Mouse (Mus musculus) inflammation-experienced regulatory T-cells, adult 6 months (primary cell): ENCODE results near the gene Klra1. TPM values are rescaled to one million over a fixed set of nuclear protein-coding genes. Genes with fewer than 3 reads are reported as not detected.
"Not testable (repeated sequence)": the region's sequence is repeated elsewhere in the genome, so short reads cannot be mapped to it uniquely, and the experiment has no call there.

Experiments
- ATAC-seq: one replicate; pipeline ENCODE4 v1.8.0; 2017
- polyA plus RNA-seq, 3 experiments: library from polyadenylated mRNA; unstranded; fragments of 100-300 nt; shearing (Covaris generic); gene quantifications; one replicate each; pipeline ENCODE4 v1.2.1; 2017

Klra1 gene
- under 1 TPM in 1 of 3 experiments, not detected in 2; 0.21 TPM for polyA plus RNA-seq

DNA sequence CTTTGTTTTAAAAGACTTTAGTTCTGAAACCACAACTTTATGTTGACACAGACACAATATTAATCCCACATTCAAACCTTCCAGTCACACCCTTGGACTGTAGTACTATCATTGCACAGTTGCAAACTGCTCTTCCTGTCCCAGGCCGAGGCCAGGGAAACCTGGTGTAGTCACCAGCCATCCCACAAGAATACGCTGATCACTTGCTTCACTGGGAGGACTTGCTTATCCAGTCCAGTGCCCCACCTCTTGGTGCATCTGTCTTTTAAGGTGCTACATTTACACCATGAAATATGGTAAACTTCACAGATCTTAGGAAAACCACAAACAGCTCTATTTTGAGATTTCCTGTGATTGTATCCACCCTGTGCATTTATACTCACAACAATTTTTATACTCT is at the start of gene Klra1:
TSS of gene Klra1 (minus strand) at position 125 of the 400 bp plus-strand sequence.
- ATAC-seq = no peak

DNA sequence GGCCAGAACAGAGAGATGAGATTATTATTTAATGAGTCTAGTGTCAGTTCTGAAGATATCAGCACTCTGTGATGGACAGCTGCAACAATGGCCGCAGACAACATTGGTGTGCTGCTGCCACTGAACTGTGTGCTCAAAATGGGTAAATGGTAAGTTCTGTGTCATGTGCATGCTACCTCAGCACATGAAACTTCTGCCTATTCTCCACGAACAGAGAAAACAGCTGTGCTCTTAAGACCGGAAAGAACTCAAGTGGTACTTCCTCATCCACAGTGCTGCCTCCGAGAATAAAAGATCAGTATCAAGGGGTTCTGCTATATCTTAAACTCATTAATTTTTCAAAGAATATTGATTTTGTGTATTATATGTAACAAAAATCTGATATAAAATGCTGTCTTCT is 42.8 kb upstream of the Klra1 start:
- ATAC-seq = no peak

DNA sequence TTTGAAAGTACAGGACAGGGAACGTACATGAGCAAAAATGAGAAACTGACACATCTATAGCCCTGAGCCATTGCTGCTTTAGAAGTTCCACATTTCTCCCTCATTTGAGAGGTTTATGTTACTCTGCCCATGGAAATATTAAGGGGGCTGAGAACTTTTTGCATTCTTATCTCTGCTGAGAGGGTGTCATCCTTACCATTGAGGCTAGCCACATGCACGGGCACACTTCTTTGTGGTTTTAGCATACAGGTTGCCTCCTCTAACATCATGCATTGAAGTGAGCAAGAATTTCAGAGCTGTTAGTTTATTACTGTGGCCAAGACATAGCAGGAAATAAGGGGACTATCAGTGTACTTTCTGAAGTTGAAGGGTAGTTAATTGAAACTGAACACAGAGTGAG is 32.5 kb upstream of the Klra1 start:
- no peak for ATAC-seq

DNA sequence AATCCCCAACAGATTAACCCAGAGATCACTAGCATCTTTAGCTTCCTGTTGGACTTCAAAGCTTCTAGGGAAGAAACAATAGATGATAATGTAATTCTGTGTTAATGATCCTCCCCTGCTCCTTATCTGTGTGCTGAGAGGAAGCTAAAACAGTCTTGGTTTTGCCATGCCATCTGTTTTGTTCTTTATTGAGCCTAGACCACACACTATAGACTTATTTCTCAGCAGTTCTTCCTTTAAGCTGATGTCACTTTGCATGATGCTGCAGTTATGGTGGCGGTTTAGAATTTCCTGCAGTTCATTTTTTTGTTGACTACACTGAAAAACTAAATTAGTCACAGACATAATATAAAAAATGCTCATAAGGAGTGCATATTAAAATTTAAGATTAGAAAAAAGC is 18.2 kb upstream of the Klra1 start:
- no peak for ATAC-seq

- no peak for ATAC-seq
Observed at GRCm38 (mm10) chr6:130385803-130386202, 871 bp downstream of the Klra1 start.

GRCm38 (mm10) chr6:130382375-130382774 is 4.3 kb downstream of the Klra1 start:
- ATAC-seq = no peak

GRCm38 (mm10) chr6:130345381-130345780 is 41.3 kb downstream of the Klra1 start:
- not testable (repeated sequence) for ATAC-seq

GRCm38 (mm10) chr6:130341973-130342372 is 44.7 kb downstream of the Klra1 start:
- not testable (repeated sequence) for ATAC-seq

DNA sequence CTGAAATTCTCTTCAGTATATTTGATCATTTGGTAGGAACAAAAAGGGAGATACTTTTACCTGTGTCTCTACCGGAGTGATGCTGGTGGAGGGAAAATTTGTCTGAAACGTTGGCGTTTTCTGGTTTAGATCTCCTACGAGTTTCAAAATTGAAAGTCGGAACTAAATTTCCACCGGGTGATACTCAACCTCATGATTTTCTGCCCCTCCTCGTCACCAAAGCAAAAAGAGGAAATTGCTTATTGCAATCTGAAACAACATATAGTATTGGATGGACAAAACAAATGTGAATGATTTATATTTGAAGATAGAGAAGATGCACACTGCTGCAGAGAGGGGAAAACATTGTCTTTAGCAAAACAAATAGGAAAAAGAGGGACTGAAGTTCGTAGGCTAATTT is 49.3 kb downstream of the Klra1 start, which contains the start of gene Klra3:
TSS of gene Klra3 (minus strand) at position 164 of the 400 bp plus-strand sequence.
- ATAC-seq = no peak

Other genes with a start within 250 kb of the Klra1 start
- gene Klra9, start 193.8 kb downstream of the Klra1 start, polyA plus RNA-seq = not detected
- not detected for gene Klra7, start 153.6 kb downstream of the Klra1 start, polyA plus RNA-seq
- not detected for gene Klra10, start 104.9 kb downstream of the Klra1 start, polyA plus RNA-seq
- gene Klra3, start 49.3 kb downstream of the Klra1 start, polyA plus RNA-seq = 1 to 10 TPM in 1 of 3 experiments, not detected in 2; 1.2 TPM